Mouse (Mus musculus) gastrocnemius, adult 18-20 months (tissue): Measurements from ENCODE around the gene Sall2. TPM values are rescaled to one million over a fixed set of nuclear protein-coding genes. Genes with fewer than 3 reads are reported as not detected.
A peak's percentile ranks its signal among the peaks of the same experiment; 100 is the strongest.
"Not testable (repeated sequence)": the region's sequence is repeated elsewhere in the genome, so short reads cannot be mapped to it uniquely, and the experiment has no call there.

Experiments used
- DNase-seq: peaks from one replicate; pipeline ENCODE4 v3.0.0; 2021; ENCODE audit warnings: low spot score
- long read RNA-seq, 2 experiments: library from polyadenylated mRNA; stranded (forward); transcript quantifications; one replicate each; pipeline ENCODE4 v2.0.0; 2021
- total RNA-seq, 2 experiments: library from RNA; stranded (reverse); gene quantifications; 2 replicates each; pipeline ENCODE4 v1.2.3; 2021

Sall2 gene
- total RNA-seq = under 1 TPM; 0.39 to 0.57 TPM
- long read RNA-seq, experiment 1 = 0 reads
- long read RNA-seq, experiment 2, partial matches to known transcripts = 0 of 1 reads
- long read RNA-seq, experiment 2, other reads (novel, unspliced or antisense) = 1 of 1 reads

DNA sequence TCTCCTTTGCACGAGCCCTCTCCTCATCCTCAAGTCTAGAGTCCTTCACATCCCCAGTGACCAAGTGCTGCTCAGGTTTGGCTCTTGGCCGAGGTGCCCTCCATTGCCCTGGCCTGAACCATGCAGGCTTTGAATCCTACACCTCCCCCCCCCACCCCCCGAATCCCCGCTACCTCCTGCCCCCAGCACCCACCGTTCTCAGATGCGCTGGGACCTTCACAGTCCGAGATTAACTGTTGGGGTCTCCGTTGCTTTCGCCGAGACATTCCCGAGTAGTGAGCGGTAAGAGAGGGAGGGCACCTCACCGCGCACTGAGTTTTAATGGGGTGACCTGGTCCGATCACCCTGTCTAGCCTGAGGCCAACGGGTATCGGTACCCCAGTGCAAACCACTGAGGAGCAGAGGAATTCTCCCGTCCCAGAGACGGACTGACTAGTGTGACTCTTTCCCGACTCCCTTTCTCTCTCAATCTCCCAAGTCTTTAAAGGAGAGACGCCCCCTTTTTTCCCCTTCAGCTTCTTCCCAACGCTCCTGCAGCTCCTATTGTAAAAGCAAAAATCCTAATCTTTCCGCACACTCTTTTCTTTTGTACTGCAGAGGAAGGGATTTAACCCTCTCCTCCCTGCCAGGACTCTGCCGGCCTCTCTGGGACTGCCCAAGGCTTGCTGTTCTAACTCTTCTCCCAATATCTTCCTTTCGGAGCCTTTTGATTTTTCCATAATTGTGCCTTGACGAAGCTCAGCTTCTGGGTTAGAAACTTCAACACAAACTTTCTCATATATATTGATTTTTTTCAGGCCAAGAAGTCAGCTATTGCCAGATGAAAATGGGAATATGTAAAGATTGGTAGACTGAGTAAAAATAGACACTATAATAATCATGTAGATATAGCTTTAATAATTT, at the start of gene Sall2:
TSS of gene Sall2 (minus strand) at position 853 of the 903 bp plus-strand sequence.
- DNase-seq = no peak

DNA sequence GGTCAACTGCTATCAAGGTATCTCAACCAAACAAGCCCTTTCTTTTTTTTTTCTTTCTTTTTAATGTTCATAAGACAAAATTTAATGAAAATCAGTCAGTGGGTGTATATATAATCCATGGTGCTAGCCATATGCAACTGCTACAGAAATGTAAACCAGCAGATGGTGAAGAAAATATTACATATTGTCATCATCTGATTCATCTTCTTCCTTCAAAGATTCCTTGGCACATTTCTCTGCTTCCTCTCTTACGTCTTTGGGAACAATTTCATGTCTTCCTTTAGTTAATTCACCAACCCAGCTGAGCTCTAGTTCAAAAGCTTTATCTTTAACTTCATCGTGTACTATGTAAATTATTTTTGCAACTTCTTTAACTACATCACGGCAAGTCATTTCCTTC, 40.2 kb upstream of the Sall2 start:
- no peak for DNase-seq

DNA sequence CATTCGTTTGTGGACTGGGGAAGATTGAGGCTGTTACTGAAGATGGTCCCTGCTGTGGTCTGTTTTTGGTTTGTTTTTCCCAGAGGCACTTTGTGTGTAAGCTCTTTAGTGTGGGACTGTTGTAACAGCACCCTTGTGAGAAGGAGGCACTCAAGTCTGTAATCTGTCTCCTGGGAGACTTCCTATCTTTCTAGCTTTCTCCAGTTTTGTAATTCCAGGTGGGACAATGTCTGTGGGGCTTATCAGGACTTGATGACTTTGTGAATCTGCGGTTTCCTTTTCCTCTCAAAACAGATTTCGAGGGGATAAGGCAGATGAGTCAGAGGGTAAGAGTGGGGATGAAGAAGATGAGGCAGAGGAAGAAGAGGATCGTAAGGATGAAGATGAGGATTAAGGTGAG, 27.7 kb upstream of the Sall2 start, which contains the start of gene Olfr1513:
TSS of gene Olfr1513 (minus strand) at position 101 of the 400 bp plus-strand sequence.
- no peak for DNase-seq

DNA sequence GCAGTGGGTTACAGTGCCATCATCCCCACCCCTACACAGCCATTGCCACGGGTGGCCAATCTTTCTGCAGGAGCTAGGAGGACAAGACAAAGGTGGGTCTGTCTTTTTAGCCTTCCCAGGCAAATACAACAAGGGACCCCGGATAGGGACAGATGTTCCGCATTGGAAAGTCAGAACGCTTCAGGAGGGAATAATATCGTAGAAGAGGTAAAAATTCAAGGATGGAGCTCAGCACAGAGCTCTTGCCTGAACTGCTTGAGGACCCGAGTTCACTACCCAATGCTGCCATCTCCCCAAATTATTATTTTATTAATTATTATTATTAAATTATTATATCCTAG, 10.9 kb upstream of the Sall2 start:
- no peak for DNase-seq

DNA sequence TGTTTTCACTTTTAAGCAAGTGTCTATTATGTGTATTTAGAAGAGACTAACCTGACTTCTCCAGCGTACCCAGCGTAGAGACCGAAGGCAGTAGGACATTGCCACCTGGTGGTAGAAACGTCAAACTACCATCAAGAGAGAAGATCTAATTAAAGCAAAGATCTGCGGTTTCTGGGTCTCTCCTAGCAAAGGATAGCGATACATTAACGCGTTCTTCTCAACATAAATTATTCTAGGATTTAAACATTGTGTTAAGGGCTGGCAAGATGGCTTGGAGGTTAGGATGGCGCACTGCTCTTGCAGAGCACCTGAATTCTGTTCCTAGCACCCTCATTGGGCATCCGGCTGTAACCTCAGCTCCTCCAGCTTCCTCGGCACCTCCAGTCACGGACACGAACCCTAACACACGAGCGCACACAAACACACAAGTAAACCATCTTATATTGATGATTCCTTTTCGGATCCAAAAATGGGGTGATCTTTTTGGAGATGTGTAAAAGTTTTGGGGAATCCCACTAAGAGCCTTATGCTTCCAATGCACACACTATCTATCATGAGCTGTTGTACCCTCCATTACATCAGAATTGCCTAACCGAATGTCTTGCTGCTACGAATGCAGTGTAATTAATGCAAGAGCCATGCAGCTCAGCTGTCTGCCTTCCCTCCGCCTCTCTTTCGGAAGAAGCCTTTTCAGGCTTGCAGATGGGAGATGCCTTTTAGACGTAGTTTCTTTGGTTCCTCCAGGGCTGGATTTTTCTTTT, 10.4 kb upstream of the Sall2 start:
- DNase-seq = peak; percentile 71

DNA sequence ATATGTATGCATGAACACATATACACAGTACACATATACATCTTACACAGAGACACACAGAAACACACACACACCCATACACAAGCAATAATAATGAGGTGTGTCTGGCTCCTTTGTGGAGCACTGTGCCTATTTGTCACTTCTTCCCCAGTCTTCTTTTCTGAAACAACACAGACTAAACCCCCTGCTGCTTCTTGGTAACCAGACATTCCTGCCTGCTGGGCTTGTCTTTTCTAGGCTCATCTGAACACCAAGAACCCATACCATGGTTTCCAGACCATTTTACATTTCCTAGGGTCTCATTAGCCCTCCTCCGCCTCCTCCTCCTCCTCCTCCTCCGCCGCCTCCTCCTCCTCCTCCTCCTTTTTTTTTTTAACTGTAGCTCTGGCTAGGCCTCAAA, 3.6 kb upstream of the Sall2 start:
- no peak for DNase-seq

DNA sequence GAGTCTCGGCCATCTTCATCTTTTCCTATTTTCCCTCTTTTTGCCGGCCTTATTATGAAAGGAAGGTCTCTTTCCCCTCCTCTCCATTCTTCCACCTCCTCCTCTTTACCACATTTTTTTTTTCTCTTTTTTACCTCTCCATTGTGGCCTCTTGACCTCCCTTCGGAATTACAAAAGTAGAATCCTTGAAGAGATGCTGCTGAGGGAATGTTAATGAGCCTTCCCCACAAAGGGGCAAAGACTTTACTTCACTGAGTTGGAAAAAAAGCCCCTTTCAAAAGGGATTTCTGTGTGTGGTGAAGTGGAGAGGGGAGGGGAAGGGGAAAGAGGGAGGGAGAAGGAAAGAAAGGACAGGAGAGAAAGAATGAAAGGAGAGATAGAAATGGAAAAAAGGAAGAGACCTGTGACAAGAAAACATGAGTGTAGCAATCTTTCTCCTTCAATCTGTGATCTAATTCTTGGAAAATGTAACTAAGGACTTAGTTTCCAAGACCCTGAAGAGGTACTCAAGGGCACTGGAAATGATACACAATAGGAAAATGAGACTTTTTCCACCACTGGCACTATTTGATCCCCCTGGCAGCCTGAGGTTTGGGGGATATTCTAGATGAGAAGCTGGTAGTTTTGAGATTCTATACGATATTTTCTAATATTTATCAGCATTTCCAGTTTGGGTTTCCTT, 2.6 kb upstream of the Sall2 start:
- DNase-seq = no peak

DNA sequence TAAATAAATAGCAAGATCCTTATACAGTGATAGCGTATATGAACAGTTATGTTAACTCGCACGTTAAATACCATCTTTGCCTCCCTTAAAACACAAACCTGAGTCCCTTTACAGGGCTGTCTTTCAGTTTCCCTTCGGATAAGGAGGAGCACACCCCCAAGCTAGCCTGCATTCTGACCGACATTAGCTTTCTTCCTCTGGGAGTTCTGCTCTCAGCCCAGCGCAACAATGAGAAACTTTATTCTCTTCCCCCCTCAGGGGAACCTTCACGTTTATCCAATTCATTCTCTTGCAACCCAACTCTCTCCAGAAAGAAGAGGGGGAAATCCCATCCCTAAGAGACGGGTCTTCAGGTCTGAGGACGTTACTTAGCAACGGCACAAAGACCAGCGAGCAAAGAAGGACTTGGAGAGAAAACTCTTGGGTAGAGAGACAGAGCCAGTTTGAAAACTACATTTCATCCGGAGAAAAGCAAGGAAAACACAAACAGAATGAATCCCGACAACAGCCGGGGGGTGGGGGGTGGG, 1.1 kb downstream of the Sall2 start:
- DNase-seq = no peak

DNA sequence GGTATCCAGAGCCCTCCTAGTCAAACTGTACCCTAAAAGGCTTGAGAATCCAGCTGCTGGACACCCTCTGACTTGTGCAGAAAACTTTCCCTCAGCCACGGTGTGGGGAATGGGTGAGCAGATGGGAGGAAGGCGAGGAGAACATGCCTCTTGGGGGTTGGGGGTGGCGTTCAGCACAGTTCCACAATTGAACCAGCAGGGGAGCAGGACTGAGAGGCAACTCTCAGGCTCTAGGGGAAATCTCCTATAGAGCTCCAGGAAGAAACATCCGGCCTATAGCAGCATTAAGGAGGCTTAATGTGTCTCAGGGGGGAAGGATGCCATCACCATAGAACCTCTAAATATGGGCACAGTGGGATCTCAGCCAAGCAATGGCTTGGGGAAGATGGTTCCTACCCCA, 2.7 kb downstream of the Sall2 start:
- no peak for DNase-seq

DNA sequence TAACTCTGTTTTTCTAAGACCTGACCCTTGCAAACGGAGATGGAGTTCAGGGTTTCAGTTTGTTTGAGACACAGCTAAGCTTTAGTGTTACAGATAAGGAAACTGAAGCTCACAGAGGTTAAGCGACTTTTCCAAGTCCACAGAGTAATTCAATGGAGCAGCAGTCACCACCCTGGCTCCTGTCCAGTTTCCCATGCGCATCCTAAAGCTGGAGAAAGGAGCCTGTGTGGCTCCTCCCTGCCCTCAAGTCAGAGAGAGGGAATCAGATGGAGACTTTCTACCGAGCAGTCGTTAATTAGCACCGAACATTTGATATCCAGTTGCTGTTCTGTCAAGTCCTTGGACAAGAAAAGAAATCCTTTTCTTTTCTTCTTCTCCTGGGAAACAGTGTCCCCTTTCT, 9.2 kb downstream of the Sall2 start:
- no peak for DNase-seq

DNA sequence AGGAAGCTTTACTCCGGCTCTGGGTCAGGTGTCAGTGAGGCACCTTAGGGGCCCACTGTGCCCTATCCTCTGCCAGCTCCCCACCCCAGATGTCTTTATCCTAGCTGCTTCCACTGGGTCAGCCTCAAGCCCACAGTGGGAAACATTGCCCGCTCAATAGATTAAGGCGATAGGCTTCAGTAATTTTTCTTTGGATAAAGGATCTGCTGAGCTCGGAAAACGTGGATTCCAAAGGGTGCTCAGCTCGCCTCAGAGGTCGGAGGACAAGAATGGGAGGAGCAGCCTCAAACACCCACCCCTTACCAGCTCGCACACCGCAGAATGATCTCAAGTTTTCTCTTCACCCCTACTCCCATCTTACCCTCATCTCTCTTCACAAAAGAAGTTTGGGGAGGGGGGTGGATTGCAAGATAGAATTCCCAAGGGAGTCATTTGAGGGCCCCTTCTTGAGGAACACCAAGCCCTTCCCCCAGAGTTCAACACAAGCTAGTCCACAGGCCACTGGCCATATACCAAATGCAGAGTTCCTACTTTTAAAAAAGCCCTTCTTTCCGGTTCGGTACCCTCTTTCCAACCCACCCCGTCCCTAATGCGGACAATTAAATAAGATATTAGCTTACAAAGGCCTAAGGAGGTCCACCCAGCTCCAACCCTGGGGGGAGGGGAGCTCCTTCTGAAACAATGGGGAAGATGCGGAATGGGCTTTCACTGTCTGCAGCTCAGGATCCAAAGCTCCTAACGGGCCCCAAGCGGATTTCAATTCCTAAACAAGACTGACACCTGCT, 11.9 kb downstream of the Sall2 start:
- DNase-seq = no peak

DNA sequence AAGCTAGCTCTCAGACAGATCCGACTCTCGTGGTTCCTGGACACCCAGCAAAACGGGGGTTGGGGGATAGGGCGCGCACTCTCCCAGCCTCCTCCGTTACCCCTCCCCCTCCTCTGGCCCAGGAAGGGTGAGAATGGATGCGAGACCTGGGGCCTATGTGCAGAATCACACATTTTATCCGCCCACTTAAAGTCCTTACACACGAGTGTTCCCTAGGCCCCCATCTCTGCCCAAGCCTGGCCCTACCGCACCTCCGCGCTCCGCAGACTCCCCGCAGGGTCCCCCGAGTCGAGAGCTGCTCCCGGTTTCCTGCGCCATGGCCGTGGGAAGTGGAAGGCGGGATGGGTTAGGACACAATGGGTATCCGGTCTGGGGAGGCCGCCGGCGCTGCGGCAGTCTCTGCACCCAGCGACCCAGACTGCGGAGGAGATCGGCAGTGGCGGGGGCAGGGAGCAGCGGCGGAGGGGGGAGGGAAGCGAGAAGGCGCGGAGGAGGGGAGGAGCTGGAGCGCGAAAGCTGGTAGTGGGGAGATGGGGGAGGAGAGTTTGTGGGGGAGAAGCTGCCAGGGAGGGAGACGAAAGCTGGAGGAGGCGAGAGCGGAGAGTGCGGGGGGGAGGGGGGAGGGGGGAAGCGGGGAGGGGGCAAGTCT, 12.6 kb downstream of the Sall2 start:
- DNase-seq = peak; percentile 33

DNA sequence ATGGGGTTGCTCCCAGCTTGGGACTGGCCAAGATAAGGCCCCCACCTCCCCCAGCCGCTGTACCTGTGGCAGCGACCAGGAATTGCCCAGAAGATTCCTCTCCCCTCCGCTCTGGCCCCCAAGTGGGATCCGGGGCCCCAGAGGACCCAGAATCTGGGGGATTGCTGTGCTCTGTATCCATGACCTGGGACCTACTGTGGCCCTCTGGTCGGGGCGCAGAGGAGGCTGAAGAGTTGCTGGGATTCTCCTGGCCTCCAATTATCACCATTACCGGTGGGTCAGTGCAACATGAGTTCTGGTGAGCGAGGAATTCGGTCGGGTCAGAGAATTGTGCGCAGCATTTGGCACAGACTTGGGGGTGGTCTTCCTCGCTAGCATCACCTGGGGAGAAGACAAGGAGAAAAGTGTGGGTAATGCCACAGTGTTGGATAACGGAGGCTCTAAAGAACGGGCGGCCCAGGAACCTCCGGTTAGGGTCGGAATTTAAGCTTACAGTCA, 13.2 kb downstream of the Sall2 start:
- no peak for DNase-seq

DNA sequence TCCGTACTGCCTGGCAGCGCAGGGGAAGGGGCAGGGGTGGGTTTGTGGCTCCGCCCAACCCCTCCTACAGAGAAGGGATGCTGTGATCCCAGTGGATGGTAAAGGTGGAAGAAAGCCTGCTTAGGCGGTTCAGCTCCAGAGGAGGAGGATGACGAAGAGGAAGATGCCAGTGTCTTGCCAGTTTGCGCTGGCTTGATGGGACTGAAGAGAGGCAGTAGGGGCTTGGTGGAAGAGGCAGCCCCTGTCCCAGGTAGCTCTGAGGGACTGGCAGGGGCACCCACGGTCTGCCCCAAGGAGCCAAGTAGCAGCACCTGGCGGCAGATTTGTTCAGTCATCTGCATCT, 13.8 kb downstream of the Sall2 start:
- DNase-seq = no peak

DNA sequence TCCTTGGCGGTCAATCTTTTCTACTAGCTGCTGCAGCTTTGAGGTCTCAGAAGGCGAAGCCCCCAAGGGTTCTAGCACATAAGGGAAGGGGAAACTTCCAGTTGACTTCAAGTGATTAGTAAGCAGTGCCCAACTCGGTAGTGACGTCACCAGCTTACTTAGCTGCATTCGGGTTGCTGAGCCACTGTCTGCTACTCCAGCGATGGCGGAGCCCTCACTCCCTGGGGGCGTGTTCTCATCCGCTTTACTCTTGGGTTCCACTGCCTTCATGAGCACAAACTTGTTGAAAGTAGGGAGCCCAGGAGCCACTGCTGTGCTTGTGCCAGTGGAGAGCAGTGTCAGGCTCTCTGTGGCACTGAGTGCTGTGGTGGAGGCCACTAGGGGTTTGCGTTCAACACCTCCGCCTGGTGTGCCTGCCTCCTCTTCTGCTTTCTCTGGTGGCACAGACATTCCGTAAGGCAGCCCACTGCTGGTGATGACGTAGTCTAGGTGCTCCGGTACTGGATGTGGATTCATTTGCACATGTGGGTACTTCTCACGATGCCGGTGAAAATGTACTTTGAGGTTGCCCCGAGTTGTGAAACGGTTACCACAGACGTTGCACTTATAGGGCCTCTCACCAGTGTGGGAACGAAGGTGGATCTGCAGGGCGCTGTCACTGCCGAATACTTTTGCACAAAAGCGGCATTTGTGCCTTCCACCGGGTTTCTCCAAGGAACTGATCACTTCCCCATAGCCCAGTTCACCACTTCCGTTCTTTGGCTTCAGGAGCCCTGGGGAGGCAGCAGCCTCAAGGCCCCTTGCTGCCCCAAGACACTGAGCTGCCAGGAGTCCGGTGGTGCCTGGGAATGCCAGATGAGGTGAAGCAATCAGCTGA, 14.4 kb downstream of the Sall2 start:
- no peak for DNase-seq

DNA sequence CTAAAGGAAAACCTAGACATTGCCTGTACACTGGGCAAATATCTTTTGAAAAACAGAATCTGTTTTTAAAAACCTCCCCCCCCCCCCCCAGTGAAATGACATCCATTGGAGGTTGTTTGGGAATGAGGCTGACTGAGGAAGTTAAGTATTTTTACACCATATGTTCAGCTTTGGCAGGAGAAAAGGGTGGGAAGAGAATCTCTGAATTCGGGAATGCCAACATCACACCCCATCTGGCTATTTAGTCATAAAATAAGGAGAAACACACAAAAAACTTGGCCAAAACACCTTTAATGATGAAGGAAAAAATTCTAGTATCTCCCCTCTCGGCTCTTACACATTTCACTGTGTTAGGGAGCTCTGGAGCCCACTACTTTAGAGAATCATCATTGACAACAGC, 17.7 kb downstream of the Sall2 start:
- DNase-seq = no peak

DNA sequence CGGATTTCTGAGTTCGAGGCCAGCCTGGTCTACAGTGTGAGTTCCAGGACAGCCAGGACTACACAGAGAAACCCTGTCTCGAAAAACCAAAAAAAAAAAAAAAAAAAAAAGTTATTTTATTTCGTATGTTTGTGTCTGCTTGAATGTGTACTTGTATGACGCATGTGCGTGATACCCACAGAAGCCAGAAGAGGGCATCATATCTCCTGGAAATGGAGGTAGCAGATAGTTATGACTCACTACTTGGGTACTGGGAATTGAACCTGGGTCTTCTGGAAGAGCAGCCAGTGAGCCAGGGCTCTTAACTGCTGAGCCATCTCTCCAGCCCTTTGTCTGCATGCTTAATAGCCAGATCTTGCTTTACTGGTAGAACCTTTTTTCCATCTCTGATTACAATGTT, 18.2 kb downstream of the Sall2 start:
- not testable (repeated sequence) for DNase-seq

DNA sequence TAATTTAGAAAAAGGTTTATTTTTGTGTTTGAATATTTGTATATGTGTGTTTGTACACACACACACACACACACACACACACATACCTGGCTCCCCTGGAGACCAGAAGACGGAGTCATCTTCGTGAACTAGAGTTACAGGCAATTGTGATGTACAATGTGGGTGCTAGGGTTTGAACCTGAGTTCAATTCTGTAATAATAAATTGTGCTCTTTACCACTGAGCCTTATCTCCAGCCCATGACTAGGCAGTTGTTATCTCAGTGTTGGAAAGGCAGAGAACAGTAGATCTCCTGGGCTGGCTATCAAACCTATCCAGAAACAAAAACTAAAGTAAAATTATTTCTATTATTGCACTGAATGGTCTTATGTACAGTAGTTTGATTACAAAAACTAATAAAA, 22.5 kb downstream of the Sall2 start:
- no peak for DNase-seq

DNA sequence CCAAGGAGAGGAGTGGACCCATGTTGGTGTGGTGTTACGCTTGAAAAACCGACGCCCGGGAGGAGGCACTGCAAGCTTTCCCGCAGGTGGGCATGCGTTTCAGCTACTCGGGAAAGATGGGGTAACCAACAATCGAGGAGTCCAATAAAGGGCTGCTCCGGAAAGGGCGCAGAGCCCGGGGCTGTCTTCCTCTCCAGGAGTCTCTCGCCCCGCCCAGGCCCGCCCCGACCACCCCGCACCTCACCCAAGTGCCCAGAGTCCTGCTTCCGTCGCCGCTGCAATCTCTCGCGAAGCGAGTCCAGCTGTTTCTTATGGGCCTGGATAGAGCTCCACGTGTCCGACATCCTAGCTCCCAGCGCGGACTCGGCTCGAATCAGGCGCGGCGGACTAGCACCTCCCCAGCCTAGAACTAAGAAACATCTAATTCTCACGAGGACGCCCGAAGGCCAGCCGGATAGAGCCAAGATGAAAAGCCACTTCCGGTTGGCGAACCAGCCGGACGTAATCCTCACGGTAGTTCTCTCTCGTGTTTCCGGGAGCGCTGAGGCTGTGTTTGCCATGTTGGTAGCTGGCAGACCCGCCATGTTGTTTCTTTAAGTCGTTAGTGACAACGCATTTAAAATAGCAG, 23.8 kb downstream of the Sall2 start, which contains the start of gene Mettl3:
TSS of gene Mettl3 (minus strand) at position 485 of the 628 bp plus-strand sequence.
- peak; percentile 93 for DNase-seq
